8 mouse cellular contexts compared by ENCODE assay signal in genomic region chr3:142394000-142394411, GRCm38 (mm10). TPM values are rescaled to one million over a fixed set of nuclear protein-coding genes. Genes with fewer than 3 reads are reported as not detected.
DNase-seq lines count a peak whose midpoint lies in the region; ATAC-seq and TF ChIP-seq lines count a peak whose summit lies in the region.

No protein-coding gene starts in this region.

- no peak for TF ChIP-seq CTCF in E14TG2a.4 (conservative IDR thresholded peaks at IDR 0.05; ENCODE audit: low read length)

- ATAC-seq in embryonic facial prominence, embryonic 12.5 days (ENCODE audit: insufficient number of reproducible peaks, insufficient read depth, low FRiP score, low TSS enrichment) = no peak
- ATAC-seq in hindbrain, embryonic 11.5 days (ENCODE audit: low FRiP score) = no peak
- no peak for ATAC-seq in limb, embryonic 14.5 days (ENCODE audit: low FRiP score, low read depth)
- no peak for ATAC-seq in midbrain, embryonic 14.5 days (ENCODE audit: low FRiP score, low TSS enrichment)

- no peaks in the 10 kb centered on the region for H3K27me3 ChIP-seq in E14TG2a.4 (ENCODE audit: insufficient read depth, low read length)
- H3K27me3 ChIP-seq in embryonic facial prominence, embryonic 12.5 days = 0 out of 2 replicates have a peak, but pooled peaks cover 4% of the 10 kb centered on the region
- no peaks in the 10 kb centered on the region for H3K27me3 ChIP-seq in hindbrain, embryonic 11.5 days (ENCODE audit: control insufficient read depth, insufficient read depth, low read length)
- peaks cover 6% of the 10 kb centered on the region for H3K27me3 ChIP-seq in limb, embryonic 14.5 days (ENCODE audit: control insufficient read depth, insufficient read depth, low read length)
- peaks cover 10% of the 10 kb centered on the region; the same call in 1 of the 2 replicates for H3K27me3 ChIP-seq in midbrain, embryonic 14.5 days (ENCODE audit: control insufficient read depth, insufficient read depth, low read length)

- no peak overlapping the region for H3K27ac ChIP-seq in embryonic facial prominence, embryonic 12.5 days
- no peak overlapping the region for H3K27ac ChIP-seq in hindbrain, embryonic 11.5 days (ENCODE audit: low read depth, low read length)
- H3K27ac ChIP-seq in limb, embryonic 14.5 days (replicated peaks; ENCODE audit: low read depth, low read length) = no peak overlapping the region
- no peak overlapping the region for H3K27ac ChIP-seq in midbrain, embryonic 14.5 days (replicated peaks; ENCODE audit: low read depth, low read length)

- no peak overlapping the region for H3K9ac ChIP-seq in embryonic facial prominence, embryonic 12.5 days
- no peak overlapping the region for H3K9ac ChIP-seq in hindbrain, embryonic 11.5 days (ENCODE audit: low read depth, low read length)
- no peak overlapping the region for H3K9ac ChIP-seq in limb, embryonic 14.5 days (ENCODE audit: low read depth, low read length, severe bottlenecking)
- no peak overlapping the region for H3K9ac ChIP-seq in midbrain, embryonic 14.5 days (replicated peaks; ENCODE audit: low read length)

- H3K4me2 ChIP-seq in embryonic facial prominence, embryonic 12.5 days (replicated peaks) = peak overlapping the region; percentile 82
- H3K4me2 ChIP-seq in hindbrain, embryonic 11.5 days (replicated peaks; ENCODE audit: low read depth, low read length) = peak overlapping the region; percentile 85; the same call in 1 of the 2 replicates
- H3K4me2 ChIP-seq in limb, embryonic 14.5 days (replicated peaks; ENCODE audit: low read depth, low read length, severe bottlenecking) = peak overlapping the region; percentile 86
- H3K4me2 ChIP-seq in midbrain, embryonic 14.5 days (ENCODE audit: low read length) = peak overlapping the region; percentile 92

- H3K4me1 ChIP-seq in E14TG2a.4 (replicated peaks; ENCODE audit: low read depth, low read length) = peaks cover 30% of the 10 kb centered on the region
- H3K4me1 ChIP-seq in embryonic facial prominence, embryonic 12.5 days = no peaks in the 10 kb centered on the region
- no peaks in the 10 kb centered on the region for H3K4me1 ChIP-seq in hindbrain, embryonic 11.5 days (replicated peaks; ENCODE audit: control insufficient read depth, insufficient read depth, low read length)
- H3K4me1 ChIP-seq in limb, embryonic 14.5 days (ENCODE audit: control insufficient read depth, insufficient read depth, low read length) = 0 out of 2 replicates have a peak, but pooled peaks cover 2% of the 10 kb centered on the region
- H3K4me1 ChIP-seq in midbrain, embryonic 14.5 days (ENCODE audit: control insufficient read depth, insufficient read depth, low read length) = peaks cover 6% of the 10 kb centered on the region

- H3K36me3 ChIP-seq in E14TG2a.4 (ENCODE audit: insufficient read depth, low read length) = peaks cover 11% of the 10 kb centered on the region
- H3K36me3 ChIP-seq in embryonic facial prominence, embryonic 12.5 days = no peaks in the 10 kb centered on the region
- no peaks in the 10 kb centered on the region for H3K36me3 ChIP-seq in hindbrain, embryonic 11.5 days (ENCODE audit: control insufficient read depth, insufficient read depth, low read length)
- H3K36me3 ChIP-seq in limb, embryonic 14.5 days (ENCODE audit: control insufficient read depth, insufficient read depth, low read length) = no peaks in the 10 kb centered on the region
- H3K36me3 ChIP-seq in midbrain, embryonic 14.5 days (ENCODE audit: control insufficient read depth, insufficient read depth, low read length) = no peaks in the 10 kb centered on the region

- 52% methylated on average over 9 of the region's 9 CpGs for WGBS in embryonic facial prominence, embryonic 12.5 days
- WGBS in hindbrain, embryonic 11.5 days = 54% methylated on average over 9 of the region's 9 CpGs
- 31% methylated on average over 9 of the region's 9 CpGs for WGBS in limb, embryonic 14.5 days
- 58% methylated on average over 9 of the region's 9 CpGs for WGBS in midbrain, embryonic 14.5 days

- H3K4me3 ChIP-seq in E14TG2a.4 (replicated peaks; ENCODE audit: low read length) = peak overlapping the region; percentile 89
- H3K4me3 ChIP-seq in embryonic facial prominence, embryonic 12.5 days = peak overlapping the region; percentile 77
- no peak overlapping the region for H3K4me3 ChIP-seq in hindbrain, embryonic 11.5 days (ENCODE audit: low read depth, low read length)
- H3K4me3 ChIP-seq in limb, embryonic 14.5 days (replicated peaks; ENCODE audit: low read length) = peak overlapping the region; percentile 78
- peak overlapping the region; percentile 77; the same call in 1 of the 2 replicates for H3K4me3 ChIP-seq in midbrain, embryonic 14.5 days (replicated peaks; ENCODE audit: low read depth, low read length)

- TF ChIP-seq POLR2A in limb, embryonic 14.5 days (IDR thresholded peaks at IDR 0.05; ENCODE audit: borderline replicate concordance, extremely low read depth, insufficient read depth, insufficient read length) = no peak

- no peaks in the 10 kb centered on the region for H3K9me3 ChIP-seq in E14TG2a.4 (ENCODE audit: low read length)
- H3K9me3 ChIP-seq in embryonic facial prominence, embryonic 12.5 days = no peaks in the 10 kb centered on the region
- H3K9me3 ChIP-seq in hindbrain, embryonic 11.5 days (ENCODE audit: control insufficient read depth, low read length) = no peaks in the 10 kb centered on the region
- no peaks in the 10 kb centered on the region for H3K9me3 ChIP-seq in limb, embryonic 14.5 days (ENCODE audit: control insufficient read depth, low read length)
- H3K9me3 ChIP-seq in midbrain, embryonic 14.5 days (ENCODE audit: control insufficient read depth, low read length) = no peaks in the 10 kb centered on the region

- DNase-seq in hindbrain, embryonic 11.5 days (ENCODE audit: low spot score) = peak; percentile 15
- no peak for DNase-seq in limb, embryonic 14.5 days (ENCODE audit: low spot score)
- peak; percentile 22 for DNase-seq in midbrain, embryonic 14.5 days
- DNase-seq in ovary, postnatal 10 days (ENCODE audit: low spot score) = no peak
- no peak for DNase-seq in layer of hippocampus, postnatal 14 days (ENCODE audit: low spot score in 2 of 2)
- DNase-seq in layer of hippocampus, adult 9-10 months (ENCODE audit: low spot score) = no peak

RNA-seq across cellular contexts. Expression of gene Pdlim5, which starts 1.5 kb away (rescaled TPM):
- polyA plus RNA-seq in embryonic facial prominence, embryonic 12.5 days (2016; fragmentation: Nextera tagmentation; extraction: Ambion mirVana) = 15.1 and 16.2 TPM in 2 replicates
- polyA plus RNA-seq in hindbrain, embryonic 11.5 days (2014; fragmentation: Nextera tagmentation; extraction: Ambion mirVana) = 20.4 and 21.8 TPM in 2 replicates
- polyA plus RNA-seq in limb, embryonic 14.5 days (2012; rRNA removed) = 36.6 and 37.9 TPM in 2 replicates
- polyA plus RNA-seq in limb, embryonic 14.5 days (2014; fragmentation: Nextera tagmentation; extraction: Ambion mirVana) = 34.2 and 37.9 TPM in 2 replicates
- 11.8 and 14.3 TPM in 2 replicates for polyA plus RNA-seq in midbrain, embryonic 14.5 days (2014; fragmentation: Nextera tagmentation; extraction: Ambion mirVana)
- 10 to 100 TPM; 25.2 to 28.7 TPM for total RNA-seq in layer of hippocampus, postnatal 14 days (2021)

Comparison
In these comparisons a context has a peak if more than half of its experiments do, and no peak if none do; other contexts are left out.
1. DNase-seq: peak in hindbrain, embryonic 11.5 days (single experiment) and midbrain, embryonic 14.5 days (single experiment); none in limb, embryonic 14.5 days (single experiment), ovary, postnatal 10 days (single experiment), layer of hippocampus, postnatal 14 days (0 of 2) and layer of hippocampus, adult 9-10 months (single experiment).
2. Peak in every context shown above with its lines, with median percentiles within 50 percentile points of each other: H3K4me2 ChIP-seq.